Mouse (Mus musculus) c-Kit-negative CD71-positive TER-119-positive erythroid progenitor cells, embryonic 14.5 days (primary cell): ENCODE measurements around the gene Slc25a4.
"Not testable (repeated sequence)": the region's sequence is repeated elsewhere in the genome, so short reads cannot be mapped to it uniquely, and the experiment has no call there.

Source experiments
- DNase-seq: peaks from one replicate; pipeline ENCODE4 v3.0.0-alpha.2; 2013; ENCODE audit warnings: low read depth, low spot score

Gene Slc25a4

DNA sequence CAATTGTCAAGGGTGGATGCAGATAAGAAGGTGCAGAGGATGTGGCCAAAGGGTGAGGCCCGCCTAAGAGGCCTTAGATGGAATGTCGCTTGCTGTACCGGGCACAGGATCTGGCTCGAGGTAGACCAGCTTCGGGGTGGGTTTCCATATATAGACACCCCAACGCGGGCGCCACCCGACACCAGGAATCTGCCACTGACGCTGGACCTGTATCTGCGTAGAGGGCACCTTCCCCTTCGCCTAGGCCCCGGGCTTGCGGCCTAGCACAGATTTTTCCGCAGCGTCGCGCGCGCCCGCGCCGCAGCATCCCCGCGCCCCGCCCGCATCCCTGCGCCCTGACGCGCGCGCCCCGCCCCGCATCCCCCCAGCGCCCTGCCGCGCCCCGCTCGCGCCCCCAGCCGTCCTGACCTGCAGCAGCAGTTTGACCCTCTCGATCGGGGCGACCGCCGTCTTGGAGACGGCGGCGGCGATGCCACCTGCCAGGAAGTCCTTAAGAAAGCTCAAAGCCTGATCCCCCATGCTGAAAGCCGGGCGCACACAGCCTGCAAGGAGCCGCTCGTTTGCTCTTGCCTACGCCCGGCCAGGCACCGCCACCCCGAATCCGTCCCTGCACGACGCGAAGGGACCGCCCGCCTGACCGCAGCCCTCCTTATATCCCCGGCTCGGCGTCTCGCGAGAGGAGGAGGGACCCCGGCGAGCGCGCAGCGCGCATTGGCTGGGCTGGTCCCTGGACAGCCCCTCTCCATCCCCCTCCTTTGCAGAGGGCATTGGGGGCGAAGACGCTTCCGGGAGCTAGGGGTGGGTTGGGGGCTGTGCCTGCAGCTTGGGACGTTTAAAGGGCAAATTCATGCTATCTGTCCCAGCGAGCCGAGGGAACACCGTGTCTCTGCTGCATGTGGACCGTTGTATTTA, at the start of gene Slc25a4:
Gene Slc25a4, minus strand, starts transcription at position 881 of the 912 bp plus-strand sequence.
- DNase-seq: no peak

DNA sequence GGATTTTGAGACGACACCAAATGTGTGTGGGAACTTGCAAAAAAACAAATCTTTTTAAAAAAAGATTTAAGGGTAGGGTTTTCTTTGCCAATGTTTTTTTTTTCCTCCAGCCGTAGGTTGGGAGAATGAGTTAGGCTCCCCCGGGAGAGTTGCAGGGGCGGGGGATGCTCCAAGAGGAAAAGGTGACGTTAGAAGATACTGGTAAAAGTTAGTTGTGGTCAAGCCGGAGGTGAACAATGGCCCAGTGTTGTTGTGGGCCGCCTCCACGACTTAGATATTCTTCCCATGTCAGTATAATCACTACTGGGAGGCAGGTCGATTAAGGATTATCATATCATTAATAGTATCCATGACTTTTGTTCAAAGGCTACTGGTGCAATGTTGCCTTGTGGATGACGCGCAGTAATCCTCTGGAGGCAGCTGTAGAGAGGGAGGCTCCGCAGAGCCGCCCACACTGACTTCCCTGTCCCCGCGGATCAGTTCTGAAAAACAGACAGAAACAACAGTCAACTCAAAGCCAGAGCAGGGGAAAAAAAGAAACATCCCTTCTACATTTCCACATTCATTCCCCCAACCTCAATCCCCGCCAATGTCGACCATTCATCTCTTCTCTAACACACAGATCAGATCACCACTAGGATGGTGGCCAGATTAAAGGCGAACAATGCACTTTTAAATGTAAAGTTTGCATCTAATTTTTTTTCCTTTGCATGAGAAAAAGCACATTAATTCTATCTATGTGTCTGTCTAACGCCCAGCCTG, 47.0 kb upstream of the Slc25a4 start:
- no peak for DNase-seq

DNA sequence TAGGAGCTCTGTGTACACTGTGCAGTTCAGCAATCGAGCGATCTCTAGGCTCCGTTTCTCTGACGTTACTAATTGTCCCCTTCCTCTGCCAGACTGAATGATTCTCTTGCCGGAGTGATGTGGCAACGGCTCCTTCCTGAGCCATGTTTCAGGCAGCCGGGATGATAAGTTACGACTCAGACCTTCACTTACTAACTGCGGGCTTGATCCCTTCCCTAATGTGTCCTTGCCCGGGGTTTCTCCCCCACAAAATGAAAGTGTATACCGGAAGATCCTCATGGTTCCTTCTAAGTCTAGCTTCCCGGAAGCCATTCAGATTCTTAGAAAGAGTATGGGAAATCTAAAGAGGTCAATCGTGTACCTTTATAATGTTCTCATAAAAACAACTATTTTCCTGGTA, 41.4 kb upstream of the Slc25a4 start:
- no peak for DNase-seq

DNA sequence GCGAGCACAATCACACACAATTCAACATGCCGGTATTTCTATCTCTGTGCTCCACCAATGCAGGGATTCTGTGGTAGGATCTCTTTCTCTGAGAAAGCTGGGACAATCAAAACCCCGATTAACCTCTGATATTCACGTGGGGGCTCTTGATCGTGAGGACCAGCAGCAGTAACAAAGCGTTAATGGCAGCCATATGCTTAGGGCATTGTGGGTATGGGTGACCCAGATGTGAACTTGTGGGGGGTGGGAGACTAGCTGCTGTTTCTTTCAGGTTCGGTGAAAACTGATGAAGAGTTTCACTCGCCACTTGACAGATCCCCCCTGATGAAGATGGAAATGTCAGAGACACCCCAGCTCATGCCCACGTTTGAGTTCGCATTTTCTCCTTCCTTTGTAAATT, 40.5 kb upstream of the Slc25a4 start:
- DNase-seq: no peak

DNA sequence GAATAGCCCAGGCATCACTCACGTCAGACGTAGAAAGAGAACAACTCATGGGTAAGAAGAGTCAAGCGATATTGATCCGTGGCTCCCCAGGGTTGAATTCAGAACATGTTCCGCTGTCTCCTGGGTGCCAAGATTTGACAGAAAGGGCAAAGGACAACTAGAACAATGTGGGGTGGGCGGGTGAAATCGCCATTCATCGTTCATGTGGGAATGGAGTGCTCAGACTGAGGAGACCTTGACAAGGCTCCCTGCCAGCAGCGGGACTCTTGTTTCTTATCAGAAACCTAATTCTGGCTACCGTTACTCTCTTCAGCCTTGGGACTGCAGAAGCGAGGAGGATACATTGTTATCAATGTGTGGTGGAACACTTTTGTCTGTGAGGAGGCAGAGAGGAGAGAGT, 35.3 kb upstream of the Slc25a4 start:
- DNase-seq: no peak

DNA sequence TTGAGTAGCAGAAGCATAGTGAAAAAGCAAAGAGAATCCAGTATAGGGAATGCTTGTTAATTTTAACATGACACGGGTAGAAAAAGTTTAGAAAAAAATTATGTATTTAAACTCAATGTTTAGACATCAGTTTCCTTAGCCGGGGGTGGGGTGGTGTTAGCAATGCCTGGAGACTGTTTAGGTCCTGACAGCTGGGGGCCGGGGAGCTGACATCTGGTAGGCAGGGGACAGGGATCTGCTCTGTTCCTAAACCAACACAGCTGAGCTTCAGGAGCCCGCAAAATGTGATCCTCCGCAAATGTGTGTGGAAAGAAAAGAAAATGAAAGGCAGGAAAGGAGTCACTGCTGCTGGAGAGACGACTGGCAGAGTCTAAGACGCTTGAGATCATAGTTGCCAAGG, 31.9 kb upstream of the Slc25a4 start:
- DNase-seq: no peak

DNA sequence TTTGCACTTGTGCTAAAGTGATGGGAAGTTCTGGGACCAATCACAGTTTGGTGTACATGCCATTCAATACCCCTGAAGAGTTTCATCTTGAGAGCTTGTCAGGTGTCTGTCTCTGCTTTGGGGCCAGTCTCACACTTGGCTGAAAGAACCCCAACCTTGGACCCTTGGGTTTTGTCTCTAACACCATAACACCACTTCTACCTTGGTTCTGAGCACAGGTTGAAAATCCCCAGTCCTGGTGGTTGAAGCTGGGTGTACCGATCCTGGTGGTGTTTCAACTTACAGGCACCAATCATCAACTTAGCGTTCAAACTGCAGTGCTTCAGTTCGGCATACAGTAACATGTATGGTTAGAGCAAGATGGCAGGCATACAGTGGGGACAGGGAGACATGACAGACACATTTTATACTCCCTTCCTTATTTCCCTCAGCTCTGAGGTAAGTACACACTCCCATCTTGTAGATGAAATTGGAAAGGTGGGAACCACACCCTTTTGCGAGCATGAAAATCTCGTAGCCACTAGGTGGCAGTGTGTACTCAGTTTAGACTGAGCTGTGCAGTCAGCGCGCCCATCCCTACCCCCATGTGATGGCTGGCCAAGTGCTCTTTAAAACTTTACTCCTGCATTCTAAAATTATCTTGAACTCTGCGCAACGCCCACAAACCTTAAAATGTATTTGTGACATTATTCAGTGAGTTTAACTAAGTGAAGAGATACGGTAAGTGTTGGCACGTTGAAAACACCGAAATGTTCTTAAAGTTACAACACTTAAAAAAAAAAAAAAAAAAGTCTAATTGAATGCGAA, 30.7 kb upstream of the Slc25a4 start:
- DNase-seq: peak; percentile 57

DNA sequence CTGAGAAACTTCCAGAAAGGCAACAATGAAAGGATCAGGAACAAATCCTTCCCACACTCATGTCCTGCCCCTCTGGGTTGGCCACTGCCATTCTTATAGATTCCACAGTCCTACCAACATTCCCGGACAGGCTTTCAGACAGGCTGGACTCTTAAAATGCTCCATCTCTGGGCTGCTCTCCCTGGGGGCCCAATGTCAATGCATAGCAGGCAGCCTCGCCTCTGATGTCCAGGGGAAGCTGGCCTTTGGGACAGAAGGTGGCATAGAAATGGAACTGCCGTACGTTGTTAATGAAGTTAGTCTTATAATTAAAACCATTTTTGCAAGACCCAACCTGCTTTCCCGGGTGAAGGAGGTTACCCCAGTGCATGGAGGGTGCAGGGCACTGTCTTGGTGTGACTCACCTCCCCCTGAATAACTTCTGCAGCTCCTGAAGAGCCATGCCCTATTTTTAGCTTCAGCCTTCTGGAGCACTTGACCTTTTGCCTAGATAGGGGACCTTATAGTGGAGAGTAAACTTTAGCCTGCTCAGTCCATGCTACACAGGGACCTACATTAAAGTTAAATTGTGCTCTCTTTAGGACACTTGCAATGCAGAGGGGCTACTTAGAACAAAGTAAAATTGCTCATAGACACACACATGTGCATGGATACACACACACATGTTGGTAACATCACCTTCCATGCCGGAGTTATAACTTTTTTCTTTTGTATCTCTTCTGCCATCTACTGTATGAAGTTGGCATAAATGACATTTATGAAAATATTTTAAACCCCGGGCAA, 25.5 kb upstream of the Slc25a4 start:
- no peak for DNase-seq

DNA sequence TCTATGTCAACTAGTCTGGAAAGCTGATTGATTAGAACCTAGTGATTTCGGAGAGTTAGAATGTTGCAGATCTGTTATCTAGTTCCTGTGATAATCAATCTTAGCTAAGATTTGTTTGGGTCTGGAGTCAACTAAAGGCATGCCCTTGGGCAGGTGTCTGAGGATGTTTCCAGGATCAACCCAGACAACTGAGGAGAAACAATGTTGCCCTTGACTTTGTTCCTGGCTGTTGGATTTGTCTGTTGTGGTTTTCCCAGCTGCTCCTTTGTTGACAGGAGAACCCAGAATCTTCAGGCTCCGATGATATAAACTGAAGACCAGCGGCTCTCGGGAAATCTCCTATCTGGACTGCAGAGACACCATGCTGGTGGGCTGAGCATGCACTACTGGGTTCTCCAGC, 23.7 kb upstream of the Slc25a4 start:
- no peak for DNase-seq

DNA sequence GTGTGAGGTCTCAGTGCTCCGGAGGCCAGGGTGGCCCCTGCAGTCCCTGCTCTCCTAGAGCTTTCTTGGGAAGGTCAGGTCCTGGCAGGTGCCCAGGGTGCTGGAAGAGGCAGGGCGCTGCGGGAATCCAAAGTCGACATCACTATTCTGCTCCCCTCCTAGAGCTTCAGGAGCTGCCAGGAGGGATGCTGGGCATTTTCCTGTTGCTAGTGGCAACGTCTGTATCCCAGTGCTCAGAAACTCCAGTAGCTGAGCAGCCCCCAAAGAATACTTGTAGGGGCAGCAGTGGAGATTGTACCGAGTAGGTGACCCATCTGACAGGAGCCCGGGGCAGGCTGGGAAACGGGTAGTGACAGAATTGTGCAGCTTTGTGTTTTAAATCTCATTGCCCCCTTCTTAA, 21.7 kb upstream of the Slc25a4 start:
- DNase-seq: no peak

DNA sequence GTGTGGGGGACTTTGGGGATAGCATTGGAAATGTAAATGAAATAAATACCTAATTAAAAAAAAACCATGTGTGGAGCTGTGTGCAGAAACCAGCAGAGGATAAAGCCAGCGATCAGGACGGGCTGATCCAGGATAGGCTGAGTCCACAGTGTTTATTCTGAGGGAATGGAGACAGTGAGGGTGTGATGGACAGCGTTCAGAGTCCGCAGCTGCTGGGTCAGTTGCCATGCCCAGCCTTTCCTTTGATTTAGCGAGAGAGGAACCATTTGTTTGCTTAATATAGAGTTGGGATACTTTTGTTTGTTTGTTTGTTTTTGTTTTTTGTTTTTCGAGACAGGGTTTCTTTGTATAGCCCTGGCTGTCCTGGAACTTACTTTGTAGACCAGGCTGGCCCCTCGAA, 20.9 kb upstream of the Slc25a4 start:
- not testable (repeated sequence) for DNase-seq

DNA sequence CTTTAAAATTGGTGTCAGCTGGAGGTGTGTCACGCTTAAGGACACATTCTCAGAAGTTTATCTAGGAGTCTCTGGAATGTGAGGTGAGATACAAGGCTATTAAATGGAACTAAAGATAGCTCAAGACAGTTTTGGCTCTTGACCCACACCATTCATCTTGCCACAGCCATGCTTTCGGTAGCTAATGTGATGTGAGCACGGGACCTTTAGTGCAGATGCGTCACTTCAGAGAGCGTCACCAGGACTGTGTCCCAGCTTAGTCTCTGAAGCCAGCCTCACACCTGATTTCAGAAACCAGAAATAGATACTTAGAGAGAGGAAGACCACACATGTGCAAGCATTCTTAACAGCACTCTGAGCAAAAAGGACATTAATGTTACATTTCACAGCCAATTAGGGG, 15.5 kb upstream of the Slc25a4 start:
- DNase-seq: no peak

DNA sequence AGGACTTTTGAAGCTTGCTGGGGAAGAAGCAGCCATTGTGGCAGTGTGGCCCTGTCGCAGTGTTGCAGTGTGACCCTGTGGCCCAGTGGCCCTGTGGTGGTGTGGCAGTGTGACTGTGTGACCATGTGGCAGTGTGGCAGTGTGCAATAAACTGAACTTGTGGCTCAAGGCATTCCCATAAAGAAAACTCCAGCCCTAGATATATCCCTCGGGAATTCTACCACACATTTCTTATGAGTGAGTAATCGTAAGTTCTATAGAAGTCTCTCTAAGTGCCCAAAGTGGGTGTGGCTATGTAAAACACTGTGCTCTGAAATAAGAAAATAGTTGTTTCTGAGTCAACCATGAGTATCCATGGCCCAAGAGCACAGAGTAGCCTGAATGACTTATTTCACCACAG, 14.4 kb upstream of the Slc25a4 start:
- no peak for DNase-seq

DNA sequence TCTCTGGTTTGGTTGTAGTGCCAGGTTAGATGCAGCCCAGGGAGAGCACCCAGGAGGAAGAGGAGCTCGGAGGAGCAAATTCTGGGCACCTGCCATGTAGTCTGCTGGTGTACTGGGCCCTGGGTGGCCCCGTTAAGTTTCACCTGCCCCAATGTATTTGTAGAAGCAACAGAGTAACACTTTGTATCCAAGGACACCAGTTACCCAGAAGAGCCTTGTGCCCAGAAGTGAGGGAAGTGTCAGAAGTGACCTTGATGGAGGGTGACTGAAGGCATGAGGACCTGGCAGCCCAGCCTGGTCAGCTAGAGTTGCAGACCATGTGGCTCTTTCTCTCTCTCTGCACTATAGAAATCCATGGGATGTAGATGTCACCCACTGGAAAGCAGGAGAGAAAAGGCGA, 9.5 kb upstream of the Slc25a4 start:
- no peak for DNase-seq

DNA sequence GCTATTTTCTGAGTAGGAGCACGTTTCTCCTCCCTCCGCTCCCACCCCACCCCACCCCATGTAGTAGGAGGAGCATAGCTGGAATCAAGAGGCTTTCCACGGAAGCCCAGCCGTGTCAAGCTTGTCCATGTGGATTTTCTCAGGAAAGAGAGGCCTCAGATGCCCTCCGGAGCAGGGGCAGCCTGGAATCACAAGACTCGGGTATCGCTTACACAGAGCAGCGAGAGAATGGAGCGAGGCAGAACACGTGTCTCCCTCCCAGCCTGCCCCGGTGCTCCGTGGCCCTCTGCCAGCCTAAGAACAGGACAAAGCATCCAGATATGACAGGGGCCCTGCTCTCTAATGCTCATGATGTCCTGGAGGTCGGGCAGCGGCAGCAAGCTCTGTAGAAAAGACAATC, 5.8 kb upstream of the Slc25a4 start:
- no peak for DNase-seq

DNA sequence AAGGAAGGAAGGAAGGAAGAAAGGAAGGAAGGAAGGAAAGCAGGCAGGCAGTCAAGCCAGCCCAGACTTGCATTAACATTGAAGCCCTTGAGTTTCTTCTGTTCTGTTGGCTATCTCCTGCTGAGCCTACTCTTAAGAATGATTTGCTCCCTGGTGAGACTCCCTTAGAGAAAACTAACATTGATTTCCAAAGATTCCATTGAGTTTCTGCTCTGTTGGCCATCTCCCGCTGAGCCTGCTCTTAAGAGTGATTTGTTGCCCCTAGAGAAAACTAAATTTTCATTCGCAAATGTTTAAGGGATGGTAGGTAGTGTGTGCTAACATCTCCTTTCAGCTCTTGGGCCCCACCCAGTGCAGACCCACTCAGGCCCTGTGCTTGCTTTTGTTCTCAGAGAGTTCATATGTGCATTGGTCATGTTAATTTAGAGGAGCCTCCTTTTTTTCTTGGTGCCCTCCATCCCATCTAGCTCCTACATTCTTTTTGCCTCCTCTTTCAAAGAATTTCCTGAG, 2.9 kb upstream of the Slc25a4 start:
- DNase-seq: no peak

DNA sequence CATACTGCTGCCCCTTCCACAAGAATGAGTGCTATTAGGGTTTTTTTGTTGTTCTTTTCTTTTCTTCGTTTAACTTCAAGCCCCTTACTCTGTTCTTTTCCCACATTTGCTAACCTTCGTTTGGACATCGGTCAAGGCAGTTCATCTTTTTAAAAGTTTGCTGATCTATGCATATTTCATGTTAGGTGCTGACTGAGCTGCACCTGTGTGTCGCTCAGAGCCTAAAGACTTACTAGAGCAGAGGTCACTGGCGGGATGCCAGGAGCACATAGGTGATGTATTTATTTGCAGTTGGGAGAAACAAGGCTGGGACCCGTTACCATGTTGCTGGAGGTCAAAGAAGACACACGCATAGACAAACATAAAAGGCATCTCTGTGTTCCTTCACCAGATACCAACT, 1.1 kb upstream of the Slc25a4 start:
- DNase-seq: no peak

DNA sequence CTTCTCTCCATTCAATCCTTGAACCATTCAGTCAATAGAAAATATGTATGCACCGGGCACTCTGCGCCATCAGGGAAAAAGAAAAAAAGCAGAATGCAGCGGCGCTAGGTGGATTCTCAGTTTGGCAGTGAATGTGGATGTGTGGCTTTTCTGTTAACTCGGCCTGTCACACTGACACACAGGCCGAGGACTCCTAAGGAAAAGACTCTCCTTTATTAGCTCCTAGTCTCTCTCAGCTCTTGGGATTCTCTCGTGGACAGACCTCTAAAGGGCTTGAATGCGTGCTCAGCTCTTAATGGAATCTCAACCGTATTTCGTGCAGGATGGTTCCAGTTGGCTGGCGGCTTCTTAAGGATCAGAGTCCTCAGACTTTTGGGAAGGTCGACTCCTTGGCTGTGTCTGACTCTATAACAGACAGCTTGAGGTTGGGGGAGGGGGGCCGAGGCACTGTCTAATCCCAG, 557 bp upstream of the Slc25a4 start:
- no peak for DNase-seq

DNA sequence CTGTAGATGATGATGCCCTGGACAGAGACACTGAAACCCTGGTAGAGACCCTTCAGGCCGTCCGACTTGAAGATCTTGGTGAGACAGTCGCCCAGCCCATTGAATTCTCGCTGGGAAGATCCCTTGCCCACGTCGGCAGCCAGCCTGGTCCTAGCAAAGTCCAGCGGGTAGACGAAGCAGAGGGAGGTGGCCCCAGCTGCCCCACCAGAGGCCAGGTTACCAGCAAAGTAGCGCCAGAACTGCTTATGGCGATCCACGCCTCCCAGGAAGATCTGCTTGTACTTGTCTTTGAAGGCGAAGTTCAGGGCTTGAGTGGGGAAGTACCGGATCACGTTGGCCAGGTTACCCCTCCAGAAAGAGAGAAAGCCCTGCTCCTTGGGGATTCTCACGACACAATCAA, 2.0 kb downstream of the Slc25a4 start:
- DNase-seq: no peak

DNA sequence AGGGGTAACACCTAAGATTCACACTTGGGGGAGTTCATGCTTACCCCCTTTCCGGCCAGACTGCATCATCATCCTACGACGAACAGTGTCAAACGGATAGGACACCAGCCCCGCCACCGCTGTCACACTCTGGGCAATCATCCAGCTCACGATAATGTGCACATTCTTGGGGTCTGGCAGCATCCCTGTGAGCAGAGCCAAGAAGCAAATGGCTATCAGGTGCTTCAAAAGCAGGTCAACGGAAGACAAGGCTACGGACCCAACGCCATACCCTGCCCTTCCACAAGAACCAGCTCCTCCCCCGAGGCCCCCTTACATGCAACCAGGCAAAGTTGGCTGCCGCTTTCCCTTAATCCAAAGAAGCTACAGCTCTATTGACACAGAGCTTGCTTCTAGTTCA, 2.7 kb downstream of the Slc25a4 start:
- no peak for DNase-seq

DNA sequence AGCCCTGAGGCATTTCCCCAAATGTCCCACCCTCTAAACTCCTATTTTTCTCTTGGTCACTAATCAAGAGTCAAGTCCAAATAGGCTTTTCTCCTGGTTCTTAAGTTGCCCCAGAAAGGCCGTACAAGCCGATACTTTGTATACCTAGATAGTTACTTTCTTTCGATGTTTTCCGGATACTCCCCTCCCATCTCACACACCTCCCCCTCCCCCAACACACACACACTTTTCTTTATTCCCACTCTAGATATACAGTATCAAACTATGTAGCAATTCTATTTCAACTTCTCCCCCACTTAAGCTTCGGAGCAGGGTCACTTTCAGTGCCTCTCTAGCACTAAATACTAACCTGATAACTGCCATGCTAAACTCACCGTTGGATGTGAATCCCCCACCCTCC, 5.0 kb downstream of the Slc25a4 start:
- DNase-seq: no peak
